Mouse (Mus musculus) cortical plate, adult 2 months (tissue): ENCODE data around the gene Cuta.

Source experiments
- CTCF ChIP-seq: fragments of 200-500 bp; IDR thresholded peaks from 2 replicates; pipeline ENCODE4 v1.5.1; 2011; ENCODE audit warnings: mild to moderate bottlenecking, control low read depth, low read length; ENCODE audit not compliant: insufficient read depth; ENCODE audit errors: extremely low read depth
- POLR2A ChIP-seq: fragments of 200-500 bp; IDR thresholded peaks from 2 replicates; pipeline ENCODE4 v1.6.1; 2011; ENCODE audit warnings: mild to moderate bottlenecking, low read length, control low read depth; ENCODE audit not compliant: insufficient read depth; ENCODE audit errors: extremely low read depth

DNA sequence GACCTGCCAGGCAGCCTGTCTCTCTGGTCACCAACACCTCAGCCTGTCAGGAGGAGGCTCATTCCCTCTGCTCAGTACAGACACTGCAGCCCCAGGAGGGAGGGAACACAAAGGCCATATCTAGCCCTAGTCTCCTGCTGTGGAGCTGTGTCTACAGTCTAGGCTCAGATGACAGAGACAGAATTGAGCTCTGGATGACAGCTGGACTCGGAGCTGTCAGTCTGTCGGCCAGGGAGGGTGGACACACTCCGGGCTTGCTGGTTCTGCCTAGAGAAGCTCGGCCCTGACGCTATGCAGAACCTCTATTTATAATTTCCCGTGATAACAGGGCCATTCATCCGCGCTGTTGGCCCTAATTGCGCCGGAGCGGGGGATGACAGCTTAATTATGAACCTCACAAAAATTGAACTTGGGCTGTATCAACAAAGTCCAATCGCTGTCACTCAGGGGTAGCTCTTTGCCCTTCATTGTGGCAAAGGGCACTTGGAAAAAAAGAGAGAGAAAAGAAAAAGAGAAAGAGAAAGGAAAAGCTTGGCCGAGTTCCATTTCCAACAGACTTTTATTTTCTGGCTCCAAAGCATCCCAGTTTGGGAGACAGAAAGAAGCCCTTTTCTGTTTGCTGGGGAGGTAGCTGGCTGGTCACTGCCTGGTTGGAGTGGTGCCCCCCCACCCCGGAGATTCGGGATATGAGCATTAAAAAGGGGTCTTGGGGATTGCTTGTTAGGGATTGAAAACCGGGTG lies 46.6 kb downstream of the Cuta start:
- no peak for TF ChIP-seq POLR2A
- no peak for TF ChIP-seq CTCF
